Mouse (Mus musculus): ENCODE data around the gene Gas2.

DNA sequence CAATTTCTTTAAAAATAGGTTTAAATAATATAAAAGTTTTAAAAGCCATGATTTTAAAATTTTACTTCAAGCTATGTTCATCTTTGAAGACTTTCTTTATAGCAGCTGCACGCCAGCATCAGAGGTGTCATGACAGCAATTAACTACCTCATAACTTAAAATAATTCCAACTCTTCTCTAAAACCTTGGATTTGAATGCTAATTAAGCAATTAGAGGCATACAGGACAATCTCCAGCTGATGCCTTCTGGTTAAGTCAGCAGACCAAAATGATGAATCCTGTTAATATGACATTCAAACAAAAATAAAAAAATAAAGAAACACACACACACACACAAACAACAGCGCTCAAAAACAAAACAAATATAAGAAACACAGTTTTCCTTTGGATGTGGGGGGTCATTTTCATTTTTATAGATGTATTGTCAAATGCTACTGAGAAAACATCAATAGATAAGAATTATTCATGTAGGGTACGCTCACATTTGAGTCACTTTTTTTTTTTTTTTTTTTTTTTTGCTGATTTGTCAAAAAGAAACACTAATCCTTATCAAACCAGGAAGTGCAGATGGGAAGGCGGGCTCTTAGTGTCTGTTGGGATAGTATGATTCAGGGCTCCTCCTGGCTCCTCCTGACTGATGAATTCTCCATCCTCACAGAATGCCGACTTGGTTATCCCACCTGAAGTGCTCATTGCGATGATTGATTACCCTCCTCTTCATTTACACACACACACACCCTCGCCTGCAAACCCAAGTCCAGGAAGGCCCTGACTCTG is 38.1 kb upstream of the Gas2 start:
- TF ChIP-seq CTCF (IDR thresholded peaks at IDR 0.05; ENCODE audit: extremely low read depth, insufficient read depth, low read length) = no peak
- TF ChIP-seq POLR2A (IDR thresholded peaks at IDR 0.05; ENCODE audit: extremely low read depth, insufficient read depth, low read length) = no peak
